Mouse (Mus musculus) ovary, postnatal 36 days (tissue): ENCODE results near the gene Cluh.

Experiments
- DNase-seq: peaks from one replicate; pipeline ENCODE4 v3.0.0; 2022; ENCODE audit warnings: low spot score, mixed read lengths

Cluh gene

GRCm38 (mm10) chr11:74674713-74675112, 25.4 kb downstream of the Cluh start:
- no peak for DNase-seq

GRCm38 (mm10) chr11:74675156-74675555, 25.9 kb downstream of the Cluh start:
- DNase-seq, result no peak

DNA sequence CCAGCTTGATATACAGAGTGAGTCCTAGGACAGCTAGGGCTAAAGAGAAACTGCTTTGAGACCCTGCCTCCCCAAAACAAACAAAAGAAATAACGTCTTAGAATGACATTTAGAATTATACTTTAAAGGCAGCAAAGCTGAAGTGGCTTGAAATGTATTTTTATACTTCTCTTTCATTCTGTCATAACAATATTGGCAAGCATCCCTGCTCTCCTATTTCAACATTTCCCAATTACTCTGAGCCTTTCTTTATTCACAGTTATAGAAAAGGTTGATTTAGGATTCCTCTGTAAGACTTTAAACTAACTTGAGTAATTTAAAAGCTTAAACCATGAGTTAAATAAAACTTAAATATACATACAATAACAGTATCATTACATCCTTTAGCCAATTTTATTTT, 42.9 kb downstream of the Cluh start:
- no peak for DNase-seq

DNA sequence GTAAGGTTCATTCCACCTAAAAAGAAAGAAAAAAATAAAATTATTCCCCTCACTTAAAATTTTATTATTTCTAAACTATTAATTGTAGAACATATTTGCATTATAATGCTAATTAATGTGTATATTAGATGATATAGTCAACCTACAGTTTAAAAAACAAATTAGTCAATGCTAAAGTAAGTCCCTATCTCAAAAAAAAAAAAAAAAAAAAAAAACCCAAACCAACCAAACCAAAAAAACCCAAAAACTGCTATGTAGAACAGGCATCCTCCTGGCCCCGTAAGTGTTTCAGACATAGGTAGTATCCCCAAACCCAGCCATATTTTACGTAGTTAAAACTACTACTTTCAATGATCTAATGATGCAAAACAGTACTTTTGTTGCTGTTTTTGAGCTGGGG, 50.2 kb downstream of the Cluh start:
- DNase-seq, result no peak

DNA sequence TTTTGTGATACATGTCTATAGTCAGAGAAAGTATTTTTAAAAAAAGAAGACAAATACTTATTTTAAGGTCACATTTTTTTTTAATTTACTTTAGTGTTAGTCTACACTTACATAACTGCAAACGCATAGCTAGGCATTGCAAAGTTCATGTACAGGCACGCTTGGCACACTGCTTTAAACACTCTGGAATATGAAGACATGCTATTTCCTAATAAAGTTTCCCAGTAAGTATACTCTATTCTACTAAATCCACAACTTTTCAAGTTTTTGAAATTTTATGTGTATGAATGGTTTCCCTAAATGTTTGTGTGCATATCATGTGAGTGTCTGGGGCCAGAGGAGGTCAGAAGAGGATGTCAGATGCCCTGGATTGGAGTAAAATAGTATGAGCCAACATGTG, 54.8 kb downstream of the Cluh start:
- DNase-seq, result no peak

GRCm38 (mm10) chr11:74708781-74709180, 59.5 kb downstream of the Cluh start:
- DNase-seq, result no peak

GRCm38 (mm10) chr11:74710671-74711070, 61.4 kb downstream of the Cluh start:
- DNase-seq, result no peak

DNA sequence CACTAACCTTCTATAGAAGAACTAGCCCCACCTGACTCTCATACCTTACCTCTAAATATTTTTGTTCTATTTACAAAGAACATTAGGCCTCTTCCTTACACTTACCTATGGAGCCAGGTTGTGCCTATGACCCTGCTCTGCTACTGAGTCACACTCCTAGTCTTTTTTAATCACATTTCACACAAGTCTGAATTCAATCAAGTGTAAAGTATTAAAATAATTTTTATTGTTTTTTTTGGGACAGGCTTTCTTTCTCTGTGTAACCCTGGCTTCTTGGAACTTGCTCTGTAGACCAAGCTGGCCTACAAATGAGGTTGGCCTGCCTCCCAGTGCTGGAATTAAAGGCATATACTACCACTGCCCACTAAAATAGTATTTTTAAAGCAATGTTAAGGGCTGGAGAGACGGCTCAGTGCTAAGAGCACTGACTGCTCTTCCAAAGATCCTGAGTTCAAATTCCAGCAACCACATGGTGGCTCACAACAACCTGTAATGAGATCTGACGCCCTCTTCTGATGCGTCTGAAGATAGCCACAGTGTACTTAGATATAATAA, 66.8 kb downstream of the Cluh start:
- no peak for DNase-seq
